Mouse (Mus musculus): ENCODE measurements at regions not wholly inside any gene's neighbourhood (a gene's known extent, or its start where the extent isn't known, plus 50 kb on each side); places are given as distances from the start of the nearest gene placed in this dataset.
A peak's percentile ranks its signal among the peaks of the same experiment; 100 is the strongest.
"Not testable (repeated sequence)": the region's sequence is repeated elsewhere in the genome, so short reads cannot be mapped to it uniquely, and the experiment has no call there.

- DNase-seq (ENCODE audit: low spot score in 2 of 2) = no peak
Observed at GRCm38 (mm10) chr17:16926200-16926599, 137.7 kb upstream of the Zfp960 start.

GRCm38 (mm10) chr17:16951092-16952016, 112.6 kb upstream of the Zfp960 start:
- DNase-seq (ENCODE audit: low spot score in 2 of 2) = peak; percentile 85 to 88

GRCm38 (mm10) chr17:16952146-16952545, 111.8 kb upstream of the Zfp960 start:
- not testable (repeated sequence) for DNase-seq (ENCODE audit: low spot score in 2 of 2)

GRCm38 (mm10) chr17:16997241-16997640, 66.7 kb upstream of the Zfp960 start:
- not testable (repeated sequence) for DNase-seq (ENCODE audit: low spot score in 2 of 2)

- peak; percentile 83 for DNase-seq (ENCODE audit: low spot score in 2 of 2)
Observed at GRCm38 (mm10) chr17:17004632-17005265, 59.2 kb upstream of the Zfp960 start.

GRCm38 (mm10) chr17:17005267-17005666, 58.6 kb upstream of the Zfp960 start:
- peak in 1 of 2 experiments; percentile 10 for DNase-seq (ENCODE audit: low spot score in 2 of 2)
